Mouse (Mus musculus) MEL (cell line): ENCODE data around the gene Lpcat2b.

Source experiments
- CHD2 ChIP-seq: IDR thresholded peaks from 2 replicates; pipeline ENCODE4 v1.6.1; 2011; ENCODE audit warnings: low read length, improper control_type of control experiment
- CTCF ChIP-seq, 3 experiments: IDR thresholded peaks in 2 of 3; conservative IDR thresholded peaks in 1 of 3; 2 replicates each; pipeline ENCODE4 v1.5.1; 2011 to 2012; ENCODE audit warnings: low read length in 3 of 3, low read depth in 2 of 3, mild to moderate bottlenecking in 2 of 3, improper control_type of control experiment in 1 of 3, inconsistent platforms in 1 of 3, mixed read lengths in 1 of 3, moderate library complexity in 1 of 3; ENCODE audit not compliant: control insufficient read depth in 1 of 3, insufficient read depth in 1 of 3, poor library complexity in 1 of 3, severe bottlenecking in 1 of 3
- MAX ChIP-seq: IDR thresholded peaks from 2 replicates; pipeline ENCODE4 v1.6.1; 2011; ENCODE audit warnings: low read length, improper control_type of control experiment
- MAZ ChIP-seq: IDR thresholded peaks from 2 replicates; pipeline ENCODE4 v1.6.1; 2012; ENCODE audit warnings: low read depth, mild to moderate bottlenecking, inconsistent platforms, low read length, improper control_type of control experiment
- MXI1 ChIP-seq: IDR thresholded peaks from 2 replicates; pipeline ENCODE4 v1.6.1; 2011; ENCODE audit warnings: mild to moderate bottlenecking, low read depth, low read length, improper control_type of control experiment
- POLR2A ChIP-seq, 2 experiments: IDR thresholded peaks; 2 replicates each; pipeline ENCODE4 v1.6.1; 2011 to 2012; ENCODE audit warnings: low read length in 2 of 2, mild to moderate bottlenecking in 2 of 2, control low read depth in 1 of 2, improper control_type of control experiment in 1 of 2, low read depth in 1 of 2, moderate library complexity in 1 of 2; ENCODE audit not compliant: control insufficient read depth in 1 of 2, insufficient read depth in 1 of 2, poor library complexity in 1 of 2
- TAL1 ChIP-seq: IDR thresholded peaks from 2 replicates; pipeline ENCODE4 v1.6.1; 2012; ENCODE audit warnings: mild to moderate bottlenecking, inconsistent platforms, low read length, moderate library complexity, mixed read lengths
- TBP ChIP-seq: IDR thresholded peaks from 2 replicates; pipeline ENCODE4 v1.8.0; 2011; ENCODE audit warnings: low read depth, low read length, improper control_type of control experiment
- USF1 ChIP-seq: IDR thresholded peaks from 2 replicates; pipeline ENCODE4 v1.6.1; 2014; ENCODE audit warnings: low read depth, mild to moderate bottlenecking, inconsistent platforms, low read length, improper control_type of control experiment, moderate library complexity
- ZNF384 ChIP-seq: IDR thresholded peaks from 2 replicates; pipeline ENCODE4 v1.6.1; 2012; ENCODE audit warnings: low read depth, mild to moderate bottlenecking, inconsistent platforms, low read length, improper control_type of control experiment

DNA sequence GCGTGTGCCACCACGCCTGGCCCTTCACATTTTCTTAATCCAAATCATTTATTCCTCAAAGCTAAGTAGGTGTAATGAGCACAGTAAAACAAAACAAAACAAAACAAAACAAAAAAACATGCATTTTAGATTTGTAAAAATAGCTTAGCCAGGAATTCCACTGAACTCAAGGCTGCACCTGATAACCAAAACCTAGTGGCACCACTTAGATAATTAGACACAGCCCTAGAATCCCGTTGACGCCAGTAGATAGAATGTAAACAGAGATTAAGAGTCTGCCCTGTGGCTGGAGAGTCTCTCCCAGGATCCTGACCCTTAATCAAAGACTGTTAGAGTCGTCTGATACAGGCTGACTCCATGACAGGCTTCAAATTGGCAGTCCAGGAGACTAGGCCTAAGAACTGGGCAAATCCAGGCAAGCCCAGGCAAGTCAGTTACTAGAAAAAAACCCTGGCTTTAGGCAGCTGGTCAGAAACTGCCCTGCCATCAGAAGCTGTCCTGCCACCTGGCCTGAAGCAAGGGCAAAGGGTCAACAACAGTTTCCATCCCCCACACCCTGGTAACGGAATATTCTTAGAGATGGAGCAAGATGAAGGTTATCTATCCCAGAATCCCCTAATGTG, 5.3 kb downstream of the Lpcat2b start:
- TF ChIP-seq MAZ (no peak), TBP (no peak), CTCF (IDR thresholded peaks at IDR 0.05 in 2 of 3, conservative IDR thresholded peaks at IDR 0.05 in 1 of 3; ENCODE audit: control insufficient read depth in 1 of 3, insufficient read depth in 1 of 3, low read depth in 2 of 3, low read length in 3 of 3, poor library complexity in 1 of 3, severe bottlenecking in 1 of 3) (no peak), MXI1 (no peak), POLR2A (IDR thresholded peaks at IDR 0.05; ENCODE audit: control insufficient read depth in 1 of 2, insufficient read depth in 1 of 2, low read depth in 1 of 2, low read length in 2 of 2, poor library complexity in 1 of 2) (no peak), CHD2 (no peak), TAL1 (no peak), MAX (no peak), USF1 (no peak), ZNF384 (peak; percentile 11; the same call in 1 of the 2 replicates)
